Comparison of ENCODE assay signal across 12 mouse cellular contexts in genomic region chr3:38433495-38434464, GRCm38 (mm10). TPM values are rescaled to one million over a fixed set of nuclear protein-coding genes. Genes with fewer than 3 reads are reported as not detected.
DNase-seq lines count a peak whose midpoint lies in the region; ATAC-seq and TF ChIP-seq lines count a peak whose summit lies in the region.
"Had no signal": no experiment of that assay in that cellular context is flagged by ENCODE, and none has a peak within 500 bp of the region (broad histone marks: within the 10 kb centered on the region; RNA-seq: fewer than 3 reads in every experiment).

No protein-coding gene starts in this region.

- no peak for TF ChIP-seq POLR2A in brain, embryonic 14.5 days (IDR thresholded peaks at IDR 0.05; ENCODE audit: borderline replicate concordance, extremely low read depth, insufficient read depth, insufficient read length, poor library complexity, severe bottlenecking)

- no peaks in the 10 kb centered on the region for H3K36me3 ChIP-seq in heart, embryonic 12.5 days
- no peaks in the 10 kb centered on the region for H3K36me3 ChIP-seq in hindbrain, embryonic 13.5 days
- H3K36me3 ChIP-seq in midbrain, embryonic 12.5 days: no peaks in the 10 kb centered on the region

- ATAC-seq in heart, embryonic 12.5 days (ENCODE audit: insufficient number of reproducible peaks, low FRiP score): no peak
- ATAC-seq in hindbrain, embryonic 13.5 days (ENCODE audit: low FRiP score): peak; percentile 57; the same call in 1 of the 2 replicates
- peak; percentile 66 for ATAC-seq in midbrain, embryonic 12.5 days (ENCODE audit: low FRiP score, low read depth)

- H3K9ac ChIP-seq in heart, embryonic 12.5 days: no peak overlapping the region
- H3K9ac ChIP-seq in hindbrain, embryonic 13.5 days: no peak overlapping the region
- no peak overlapping the region for H3K9ac ChIP-seq in midbrain, embryonic 12.5 days (replicated peaks)

- no peaks in the 10 kb centered on the region for H3K9me3 ChIP-seq in heart, embryonic 12.5 days (replicated peaks)
- H3K9me3 ChIP-seq in hindbrain, embryonic 13.5 days: no peaks in the 10 kb centered on the region
- H3K9me3 ChIP-seq in midbrain, embryonic 12.5 days: no peaks in the 10 kb centered on the region

- no peak for TF ChIP-seq CTCF in brain, embryonic 14.5 days (IDR thresholded peaks at IDR 0.05; ENCODE audit: borderline replicate concordance, extremely low read depth, insufficient read depth, insufficient read length)

- H3K4me1 ChIP-seq in heart, embryonic 12.5 days (replicated peaks): peaks cover 9% of the 10 kb centered on the region
- H3K4me1 ChIP-seq in hindbrain, embryonic 13.5 days (replicated peaks): peaks cover 12% of the 10 kb centered on the region
- H3K4me1 ChIP-seq in midbrain, embryonic 12.5 days: peaks cover 14% of the 10 kb centered on the region

- H3K27ac ChIP-seq in heart, embryonic 12.5 days (ENCODE audit: poor library complexity, severe bottlenecking): no peak overlapping the region
- H3K27ac ChIP-seq in hindbrain, embryonic 13.5 days: peak overlapping the region; percentile 4
- H3K27ac ChIP-seq in midbrain, embryonic 12.5 days (replicated peaks): no peak overlapping the region; the same call in 1 of the 2 replicates

- no peaks in the 10 kb centered on the region for H3K27me3 ChIP-seq in heart, embryonic 12.5 days (replicated peaks)
- no peaks in the 10 kb centered on the region for H3K27me3 ChIP-seq in hindbrain, embryonic 13.5 days
- no peaks in the 10 kb centered on the region for H3K27me3 ChIP-seq in midbrain, embryonic 12.5 days

- H3K4me2 ChIP-seq in heart, embryonic 12.5 days: no peak overlapping the region
- no peak overlapping the region for H3K4me2 ChIP-seq in hindbrain, embryonic 13.5 days
- H3K4me2 ChIP-seq in midbrain, embryonic 12.5 days (replicated peaks): no peak overlapping the region

- 20% methylated on average over 11 of the region's 11 CpGs for WGBS in heart, embryonic 12.5 days
- WGBS in hindbrain, embryonic 13.5 days: 23% methylated on average over 11 of the region's 11 CpGs
- WGBS in midbrain, embryonic 12.5 days: 10% methylated on average over 11 of the region's 11 CpGs

- DNase-seq in heart, adult 11 months: peak; percentile 90
- DNase-seq in brain, embryonic 14.5 days (ENCODE audit: low read depth): peak; percentile 69
- no peak for DNase-seq in adrenal gland, adult 2 months
- DNase-seq in layer of hippocampus, adult 11-12 months (ENCODE audit: low spot score): no peak
- no peak for DNase-seq in ovary, adult 18-20 months (ENCODE audit: low spot score)
- DNase-seq: adrenal gland, adult 8-10 months; cerebellum, adult 2 months; gastrocnemius, postnatal 10 days; kidney, adult 9 months had no signal

- H3K4me3 ChIP-seq in heart, embryonic 12.5 days: no peak overlapping the region
- no peak overlapping the region for H3K4me3 ChIP-seq in hindbrain, embryonic 13.5 days
- no peak overlapping the region for H3K4me3 ChIP-seq in midbrain, embryonic 12.5 days

RNA-seq across cellular contexts. Expression of gene Ankrd50, which starts 50.9 kb away (rescaled TPM):
- polyA plus RNA-seq in heart, embryonic 12.5 days (2016; fragmentation: Nextera tagmentation; extraction: Ambion mirVana): 27.3 and 32.4 TPM in 2 replicates
- 45.2 and 64.7 TPM in 2 replicates for polyA plus RNA-seq in brain, embryonic 14.5 days (2012; rRNA removed)
- polyA plus RNA-seq in hindbrain, embryonic 13.5 days (2015; fragmentation: Nextera tagmentation; extraction: Ambion mirVana): 25.2 and 26.1 TPM in 2 replicates
- 47.7 and 49.4 TPM in 2 replicates for polyA plus RNA-seq in midbrain, embryonic 12.5 days (2016; fragmentation: Nextera tagmentation; extraction: Ambion mirVana)
- 10 to 100 TPM; 32.7 to 35.0 TPM for total RNA-seq in adrenal gland, adult 2 months (2021)
- 9.9 and 10.8 TPM in 2 replicates for polyA plus RNA-seq in adrenal gland, adult 2 months (2012; rRNA removed)

Comparison
In these comparisons a context has a peak if more than half of its experiments do, and no peak if none do; other contexts are left out.
1. DNase-seq: peak in heart, adult 11 months (single experiment) and brain, embryonic 14.5 days (single experiment); none in adrenal gland, adult 2 months (single experiment), layer of hippocampus, adult 11-12 months (single experiment) and ovary, adult 18-20 months (single experiment).